Mouse (Mus musculus) fibroblast of lung, adult 2 months (primary cell): ENCODE results near the gene Lat.
"Not testable (repeated sequence)": the region's sequence is repeated elsewhere in the genome, so short reads cannot be mapped to it uniquely, and the experiment has no call there.

Experiments used
- DNase-seq: peaks from one replicate; pipeline ENCODE4 v3.0.0-alpha.2; 2011; ENCODE audit warnings: low read depth

Gene Lat

DNA sequence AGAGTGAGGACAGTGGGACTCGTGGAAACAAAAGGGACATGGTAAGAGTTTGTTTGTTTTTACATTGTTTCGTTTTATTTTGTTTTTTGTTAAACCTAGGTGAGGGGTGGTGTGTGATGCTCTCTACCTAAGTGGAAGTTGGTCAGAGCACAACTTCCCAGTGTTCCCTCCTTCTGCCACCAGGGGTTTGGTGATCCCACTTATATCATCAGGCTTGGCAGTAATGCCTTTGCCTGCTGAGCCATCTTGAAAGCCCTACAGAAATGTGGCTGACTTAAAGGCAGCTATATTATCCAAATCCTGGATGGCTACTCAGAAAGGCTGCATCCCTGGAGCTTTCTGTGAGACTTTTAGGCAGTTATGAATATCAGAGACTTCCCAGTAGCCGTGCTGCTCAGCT is 36.7 kb downstream of the Lat start:
- no peak for DNase-seq

DNA sequence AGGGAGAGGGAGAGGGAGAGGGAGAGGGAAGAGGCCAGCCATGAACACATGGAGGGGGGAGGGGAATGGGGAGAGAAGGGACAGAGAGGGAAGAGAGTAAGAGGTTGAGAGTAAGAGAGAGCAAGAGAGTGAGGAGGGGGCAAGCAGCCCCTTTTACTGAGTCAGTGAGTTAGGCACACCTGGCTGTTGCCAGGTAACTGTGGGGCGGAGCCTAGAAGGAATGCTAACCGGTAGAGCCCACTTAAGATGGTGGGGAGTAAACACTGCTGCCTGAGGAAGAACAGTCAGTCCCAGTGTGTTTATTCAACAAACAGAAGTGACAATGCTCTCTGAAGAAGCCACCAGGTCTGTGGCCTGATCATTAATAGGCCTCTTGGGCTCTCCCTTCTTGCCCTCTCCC is 38.7 kb downstream of the Lat start:
- no peak for DNase-seq

DNA sequence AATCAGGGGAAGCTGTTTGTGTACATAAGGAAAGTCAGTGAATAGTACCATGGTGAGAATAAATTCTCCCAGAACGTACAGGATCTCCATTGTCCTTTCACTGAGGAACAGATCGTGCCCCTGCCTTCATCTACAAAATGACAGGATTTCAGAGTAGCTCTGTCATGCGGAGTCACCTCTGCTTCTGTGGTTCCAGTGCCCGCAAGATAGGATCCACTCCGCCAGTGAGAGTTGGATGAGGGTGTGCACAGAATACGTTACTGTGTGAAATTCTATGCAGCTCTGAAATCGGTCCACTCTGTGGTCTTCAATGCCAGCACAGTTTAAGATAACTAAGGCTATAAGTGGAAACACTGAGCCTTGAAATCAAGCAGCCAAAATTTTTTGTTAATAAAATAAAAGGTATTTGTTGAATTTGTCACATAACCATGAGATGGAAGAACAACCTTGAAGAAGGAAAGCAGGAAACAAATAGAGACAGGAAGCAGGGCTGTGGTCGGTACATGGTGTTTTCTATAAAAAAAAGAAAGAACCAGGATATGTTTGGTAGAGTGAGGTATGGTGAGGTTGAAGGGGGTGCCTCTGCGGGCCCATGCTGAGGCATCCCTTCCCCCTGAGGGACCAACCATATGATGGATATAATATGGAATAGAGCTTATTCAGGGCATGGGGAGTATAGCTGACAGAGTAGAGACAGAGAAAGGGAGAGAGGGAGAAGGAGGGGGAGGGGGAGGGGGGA is 39.3 kb downstream of the Lat start:
- DNase-seq, result no peak

DNA sequence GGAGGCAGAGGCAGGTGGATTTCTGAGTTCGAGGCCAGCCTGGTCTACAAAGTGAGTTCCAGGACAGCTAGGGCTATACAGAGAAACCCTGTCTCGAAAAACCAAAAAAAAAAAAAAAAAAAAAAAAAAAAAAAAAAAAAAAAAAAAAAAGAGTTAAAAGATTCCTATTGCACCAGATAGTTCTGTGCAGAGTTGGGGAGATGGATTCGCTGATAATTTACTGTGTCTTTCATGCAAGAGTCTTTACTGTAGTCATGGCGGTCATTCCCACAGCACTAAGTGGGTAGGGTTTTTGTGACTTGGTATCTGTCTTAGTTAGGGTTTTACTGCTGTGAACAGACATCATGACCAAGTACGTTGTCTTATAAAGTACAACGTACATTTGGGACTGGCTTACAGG is 40.5 kb downstream of the Lat start:
- DNase-seq, result not testable (repeated sequence)

DNA sequence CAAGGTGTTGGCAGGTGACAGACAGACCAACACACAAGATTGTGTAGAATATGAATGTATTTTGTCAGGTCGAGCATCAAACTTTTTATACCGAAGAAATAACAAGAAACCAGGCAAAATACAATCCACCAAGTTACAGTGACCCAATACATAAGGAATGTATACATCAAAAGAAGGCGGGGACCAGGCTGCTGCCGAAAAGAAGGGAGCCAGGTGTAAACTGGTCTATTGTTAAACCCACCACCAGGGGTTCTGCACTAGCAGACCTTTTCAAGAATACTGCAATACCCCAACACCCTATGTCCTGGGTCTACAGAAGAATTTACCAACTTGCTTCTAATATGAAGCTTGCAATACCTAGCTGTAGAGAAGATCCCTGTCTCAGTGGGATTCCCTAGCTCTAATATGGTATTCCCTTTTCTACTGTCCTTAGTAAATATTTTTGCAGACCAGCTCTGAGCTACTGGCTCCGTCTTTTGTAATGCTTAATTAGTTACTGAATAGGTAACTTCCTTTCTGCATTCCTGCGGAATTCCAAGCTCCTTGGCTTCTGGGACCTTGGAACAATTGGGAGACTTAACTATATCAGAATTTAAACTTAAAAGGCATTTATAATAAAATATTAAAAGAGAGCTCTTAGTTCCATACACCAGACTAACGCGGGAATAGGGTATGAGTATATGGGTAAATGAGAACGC is 43.6 kb downstream of the Lat start:
- not testable (repeated sequence) for DNase-seq

DNA sequence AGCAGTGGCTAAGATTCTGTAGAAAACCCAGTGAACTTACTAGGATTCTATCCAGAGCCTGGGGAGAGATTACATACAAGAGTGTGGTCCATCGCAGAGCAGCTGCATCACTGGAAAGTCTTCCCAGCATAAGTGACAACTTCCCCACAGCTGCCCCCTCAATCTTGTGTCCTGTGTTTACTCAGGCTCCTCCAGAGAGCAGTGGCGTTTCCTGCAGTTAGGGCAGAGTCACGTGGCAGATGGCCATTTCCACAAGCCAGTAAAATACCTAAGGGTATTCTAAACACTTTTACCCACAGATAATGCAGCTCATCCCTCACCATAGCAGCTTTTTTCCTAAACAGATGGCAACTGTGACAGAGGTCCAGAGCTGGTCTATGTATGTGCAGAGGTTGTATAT is 44.6 kb downstream of the Lat start:
- no peak for DNase-seq

DNA sequence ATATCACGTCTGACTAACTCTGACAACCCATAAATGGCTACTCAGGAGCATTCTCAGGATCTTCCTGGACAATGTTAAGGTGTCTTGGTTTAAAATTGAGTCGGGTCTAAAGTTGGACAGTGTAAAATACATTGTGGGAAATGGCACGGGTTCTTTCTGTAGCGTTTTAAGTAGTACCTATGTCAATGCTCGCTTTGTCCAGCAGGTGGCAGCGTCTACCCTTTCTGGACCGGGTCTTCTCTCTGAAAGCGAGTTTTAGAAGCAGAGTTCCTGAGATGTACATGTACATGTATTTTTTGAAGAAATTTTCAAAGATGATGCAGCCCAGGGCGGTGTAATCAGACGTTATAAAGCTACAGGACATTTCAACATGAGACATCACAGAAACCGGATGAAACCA is 45.6 kb downstream of the Lat start:
- DNase-seq, result peak; percentile 47

DNA sequence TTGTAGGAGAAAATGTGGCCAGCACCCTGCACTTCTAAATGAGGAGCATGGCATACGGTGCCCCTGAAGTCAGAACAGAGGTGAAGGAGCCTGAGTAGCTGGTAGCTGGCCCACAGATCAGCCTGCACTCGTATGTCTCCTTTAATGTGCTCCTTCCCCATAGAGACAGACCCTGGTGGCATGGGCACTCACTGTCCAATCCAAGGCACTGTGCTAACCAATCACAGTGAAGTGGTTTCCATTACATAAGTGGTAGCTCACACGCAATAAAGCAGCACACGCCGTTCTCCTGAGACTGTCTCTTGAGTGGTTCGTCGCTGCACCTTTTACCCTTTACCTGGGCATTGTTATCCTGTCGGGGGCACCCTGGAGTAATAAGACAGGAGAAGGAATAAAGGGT is 55.1 kb downstream of the Lat start:
- no peak for DNase-seq
